Mouse (Mus musculus) CH12.LX (cell line): ENCODE measurements at regions not wholly inside any gene's neighbourhood (a gene's known extent, or its start where the extent isn't known, plus 50 kb on each side); places are given as distances from the start of the nearest gene placed in this dataset.

Experiments
- BHLHE40 ChIP-seq: IDR thresholded peaks from 2 replicates; pipeline ENCODE4 v1.6.1; 2011; ENCODE audit warnings: mild to moderate bottlenecking, low read depth, low read length, improper control_type of control experiment
- CTCF ChIP-seq, 2 experiments: IDR thresholded peaks in 1 of 2; conservative IDR thresholded peaks in 1 of 2; 2 replicates each; pipeline ENCODE4 v1.5.1; 2011 to 2012; ENCODE audit warnings: low read depth in 2 of 2, low read length in 2 of 2, improper control_type of control experiment in 1 of 2, inconsistent platforms in 1 of 2, mild to moderate bottlenecking in 1 of 2, moderate library complexity in 1 of 2
- GABPA ChIP-seq: IDR thresholded peaks from 2 replicates; pipeline ENCODE4 v1.6.1; 2012; ENCODE audit warnings: low read depth, low read length, improper control_type of control experiment, inconsistent platforms; ENCODE audit not compliant: insufficient replicate concordance
- MAX ChIP-seq: IDR thresholded peaks from 2 replicates; pipeline ENCODE4 v1.6.1; 2011; ENCODE audit warnings: low read length, improper control_type of control experiment
- MYC ChIP-seq: IDR thresholded peaks from 2 replicates; pipeline ENCODE4 v1.6.1; 2011; ENCODE audit warnings: low read depth, mild to moderate bottlenecking, improper control_type of control experiment, low read length
- POLR2A ChIP-seq: IDR thresholded peaks from 2 replicates; pipeline ENCODE4 v1.6.1; 2011; ENCODE audit warnings: low read depth, mild to moderate bottlenecking, improper control_type of control experiment, low read length
- POLR2AphosphoS2 ChIP-seq: IDR thresholded peaks from 2 replicates; pipeline ENCODE4 v1.6.1; 2011; ENCODE audit warnings: low read depth, low read length, improper control_type of control experiment
- RAD21 ChIP-seq: IDR thresholded peaks from 2 replicates; pipeline ENCODE4 v1.6.1; 2011; ENCODE audit warnings: low read depth, mild to moderate bottlenecking, low read length, improper control_type of control experiment, moderate library complexity
- UBTF ChIP-seq: IDR thresholded peaks from 2 replicates; pipeline ENCODE4 v1.6.1; 2012; ENCODE audit warnings: low read depth, mild to moderate bottlenecking, inconsistent platforms, low read length, improper control_type of control experiment, moderate library complexity
- USF1 ChIP-seq: IDR thresholded peaks from 2 replicates; pipeline ENCODE4 v1.6.1; 2014; ENCODE audit warnings: low read depth, mild to moderate bottlenecking, inconsistent platforms, low read length, improper control_type of control experiment
- ZNF384 ChIP-seq: IDR thresholded peaks from 2 replicates; pipeline ENCODE4 v1.6.1; 2012; ENCODE audit warnings: low read depth, low read length, improper control_type of control experiment, inconsistent platforms

- TF ChIP-seq POLR2AphosphoS2 (no peak), GABPA (no peak), CTCF (conservative IDR thresholded peaks at IDR 0.05 in 1 of 2, IDR thresholded peaks at IDR 0.05 in 1 of 2; ENCODE audit: low read depth in 2 of 2, low read length in 2 of 2) (no peak), ZNF384 (no peak), POLR2A (no peak), MYC (no peak), BHLHE40 (no peak), MAX (no peak), USF1 (no peak), RAD21 (no peak), UBTF (no peak)
These were observed 106.5 kb upstream of the Fbxo11 start for GRCm38 (mm10) chr17:88171606-88172005.
